ENCODE assay signal across 8 mouse cellular contexts in the genomic region with DNA sequence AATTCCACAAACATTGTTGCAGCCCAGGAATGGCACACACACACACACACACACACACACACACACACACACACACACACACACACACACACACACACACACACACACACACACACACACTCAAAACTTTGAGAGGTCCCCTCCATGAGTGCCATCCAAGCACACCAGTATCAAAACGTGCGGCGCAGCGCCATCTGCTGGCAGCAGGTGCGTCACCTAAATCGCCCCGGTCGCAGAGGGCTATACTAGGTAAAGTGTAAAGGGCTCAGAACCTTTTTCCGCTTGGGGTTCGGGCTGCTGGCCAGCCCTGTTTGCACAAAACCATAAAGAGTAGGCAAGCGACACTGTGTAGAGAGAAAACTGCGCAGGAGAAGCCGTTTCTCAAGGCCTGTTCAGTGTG.
DNase-seq lines count a peak whose midpoint lies in the region; ATAC-seq and TF ChIP-seq lines count a peak whose summit lies in the region.

No protein-coding gene starts in this region.

- intact Hi-C loops in heart, postnatal 10 days (cut with DNase I) = loop anchor here (5.0 to 10.0 kb wide), 4 partner anchors 215 to 777 kb away; partner anchors contain the start of gene Sall1

- peaks cover 32% of the 10 kb centered on the region for H3K27me3 ChIP-seq in embryonic facial prominence, embryonic 15.5 days
- peaks cover 15% of the 10 kb centered on the region; the same call in 1 of the 2 replicates for H3K27me3 ChIP-seq in liver, embryonic 12.5 days (replicated peaks)

- no peaks in the 10 kb centered on the region for H3K9me3 ChIP-seq in embryonic facial prominence, embryonic 15.5 days (replicated peaks)
- H3K9me3 ChIP-seq in liver, embryonic 12.5 days (replicated peaks) = no peaks in the 10 kb centered on the region

- H3K9ac ChIP-seq in embryonic facial prominence, embryonic 15.5 days = no peak overlapping the region
- H3K9ac ChIP-seq in liver, embryonic 12.5 days = no peak overlapping the region

- no peak overlapping the region for H3K4me2 ChIP-seq in embryonic facial prominence, embryonic 15.5 days (replicated peaks)
- H3K4me2 ChIP-seq in liver, embryonic 12.5 days = no peak overlapping the region

- H3K27ac ChIP-seq in embryonic facial prominence, embryonic 15.5 days (replicated peaks) = no peak overlapping the region
- H3K27ac ChIP-seq in liver, embryonic 12.5 days = no peak overlapping the region
- H3K27ac ChIP-seq in olfactory bulb, adult 2 months (ENCODE audit: insufficient read depth, low read depth, low read length) = peak overlapping the region; percentile 35; the same call in 1 of the 2 replicates

- no peak overlapping the region for H3K4me3 ChIP-seq in embryonic facial prominence, embryonic 15.5 days (replicated peaks)
- H3K4me3 ChIP-seq in liver, embryonic 12.5 days = no peak overlapping the region
- H3K4me3 ChIP-seq in olfactory bulb, adult 2 months (ENCODE audit: insufficient read depth, low read depth, low read length) = no peak overlapping the region

- WGBS in embryonic facial prominence, embryonic 15.5 days = 3% methylated on average over 13 of the region's 13 CpGs
- 2% methylated on average over 13 of the region's 13 CpGs for WGBS in liver, embryonic 12.5 days (ENCODE audit: insufficient replicate concordance)
- WGBS in olfactory bulb, adult 2 months = 7% methylated on average over 13 of the region's 13 CpGs

- H3K4me1 ChIP-seq in embryonic facial prominence, embryonic 15.5 days = no peaks in the 10 kb centered on the region
- H3K4me1 ChIP-seq in liver, embryonic 12.5 days = no peaks in the 10 kb centered on the region
- H3K4me1 ChIP-seq in olfactory bulb, adult 2 months (ENCODE audit: control insufficient read depth, insufficient read depth, low read length) = peaks cover 18% of the 10 kb centered on the region

- H3K36me3 ChIP-seq in embryonic facial prominence, embryonic 15.5 days = no peaks in the 10 kb centered on the region
- no peaks in the 10 kb centered on the region for H3K36me3 ChIP-seq in liver, embryonic 12.5 days

- TF ChIP-seq POLR2A in olfactory bulb, adult 2 months (IDR thresholded peaks at IDR 0.05; ENCODE audit: insufficient read depth, low read depth, low read length) = no peak

- 0 out of 2 replicates have a peak, but pooled peaks have one; percentile 43 for ATAC-seq in embryonic facial prominence, embryonic 15.5 days (ENCODE audit: insufficient number of reproducible peaks, low FRiP score, low TSS enrichment, low read depth)
- peak; percentile 61; the same call in 1 of the 2 replicates for ATAC-seq in liver, embryonic 12.5 days

- DNase-seq in 3T3-L1 (ENCODE audit: low read depth, low spot score) = peak; percentile 49
- peak; percentile 82 for DNase-seq in adrenal gland, postnatal 25 days
- peak; percentile 58 to 83 for DNase-seq in heart, postnatal 10 days
- peak; percentile 79 to 93 for DNase-seq in kidney, postnatal 36 days
- DNase-seq in urinary bladder, adult 18-20 months (ENCODE audit: low spot score in 2 of 2) = peak; percentile 30 to 67

- TF ChIP-seq CTCF in olfactory bulb, adult 2 months (IDR thresholded peaks at IDR 0.05; ENCODE audit: insufficient read depth, low read depth, low read length) = peak; percentile 89
